Mouse (Mus musculus) forebrain, embryonic 11.5 days (tissue): Measurements from ENCODE around the gene Fbxo3. TPM values are rescaled to one million over a fixed set of nuclear protein-coding genes. Genes with fewer than 3 reads are reported as not detected.
A peak's percentile ranks its signal among the peaks of the same experiment; 100 is the strongest.

ENCODE experiments used
- ATAC-seq: fragments of 200-750 bp; cut with Nextera tagmentation; replicated peaks from 2 replicates; pipeline ENCODE4 v1.8.0; 2017; ENCODE audit warnings: moderate TSS enrichment; ENCODE audit not compliant: low FRiP score
- DNase-seq: peaks from one replicate; pipeline ENCODE4 v3.0.0-alpha.2; 2017; ENCODE audit warnings: low spot score
- H3K27ac ChIP-seq: fragments of 300-500 bp; sonication (generic); 2 replicates; pipeline ENCODE4 v1.5.1; 2014; ENCODE audit warnings: low read depth, low read length
- H3K27me3 ChIP-seq: fragments of 300-500 bp; sonication (generic); 2 replicates; pipeline ENCODE4 v1.6.1; 2014; ENCODE audit warnings: mild to moderate bottlenecking, low read length, mixed read lengths; ENCODE audit not compliant: control insufficient read depth, insufficient read depth
- H3K36me3 ChIP-seq: fragments of 300-500 bp; sonication (generic); 2 replicates; pipeline ENCODE4 v1.6.1; 2014; ENCODE audit warnings: mild to moderate bottlenecking, low read length, moderate library complexity, mixed read lengths; ENCODE audit not compliant: control insufficient read depth, insufficient read depth
- H3K4me1 ChIP-seq: fragments of 300-500 bp; sonication (generic); replicated peaks from 2 replicates; pipeline ENCODE4 v1.6.1; 2014; ENCODE audit warnings: low read length, mixed read lengths; ENCODE audit not compliant: control insufficient read depth, insufficient read depth
- H3K4me2 ChIP-seq: fragments of 300-500 bp; sonication (generic); 2 replicates; pipeline ENCODE4 v1.6.1; 2014; ENCODE audit warnings: low read depth, mild to moderate bottlenecking, low read length, moderate library complexity, mixed read lengths; ENCODE audit not compliant: severe bottlenecking
- H3K4me3 ChIP-seq: fragments of 300-500 bp; sonication (generic); 2 replicates; pipeline ENCODE4 v1.5.1; 2014; ENCODE audit warnings: low read depth, low read length
- H3K9ac ChIP-seq: fragments of 300-500 bp; sonication (generic); 2 replicates; pipeline ENCODE4 v1.6.1; 2014; ENCODE audit warnings: low read length
- H3K9me3 ChIP-seq: fragments of 300-500 bp; sonication (generic); 2 replicates; pipeline ENCODE4 v1.6.1; 2016; ENCODE audit warnings: low read length, mixed read lengths; ENCODE audit not compliant: control insufficient read depth
- WGBS: fragments of 180-500 bp; shearing (Covaris S2); extraction: QIAGEN DNeasy Blood & Tissue Kit; methylation state at CpG from one replicate; pipeline ENCODE4 v1.1.7; 2014; 5-methylcytosine and 5-hydroxymethylcytosine counted together
- polyA plus RNA-seq: library from polyadenylated mRNA; unstranded; fragments of >200 nt; fragmentation: Nextera tagmentation; extraction: Ambion mirVana; gene quantifications from 2 replicates; pipeline ENCODE4 v1.2.1, GENCODE M21; 2014

Fbxo3 gene
- polyA plus RNA-seq, 1 experiment from 2014 or later = 61.4 TPM

DNA sequence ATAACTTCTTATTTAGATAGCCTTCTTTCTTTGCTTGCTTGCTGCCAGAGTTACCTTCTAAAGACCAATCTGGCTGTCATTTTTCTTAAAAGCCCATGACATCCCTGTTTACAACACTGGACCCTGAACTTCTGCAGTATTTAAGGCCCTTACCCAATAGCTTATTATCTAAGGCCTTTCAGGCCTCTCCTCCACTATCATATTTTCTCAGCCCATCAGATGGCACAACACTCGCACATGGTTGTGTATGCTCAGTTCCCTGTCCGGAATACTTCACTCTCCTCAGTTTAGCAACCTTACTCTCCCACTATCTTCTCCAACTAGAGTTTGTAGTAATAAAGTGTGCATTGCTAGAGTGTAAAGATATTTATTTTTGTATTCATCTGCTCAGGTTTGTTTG lies 1.6 kb downstream of the Fbxo3 start:
- DNase-seq (no peak), ATAC-seq (no peak)
- H3K4me3 ChIP-seq = peak overlapping the region; percentile 74
- H3K36me3 ChIP-seq = no peaks in the 10 kb centered on the region
- no peak overlapping the region for H3K9ac ChIP-seq
- no peaks in the 10 kb centered on the region for H3K9me3 ChIP-seq
- 88% methylated on average over 2 of the region's 2 CpGs for WGBS
- H3K27me3 ChIP-seq = no peaks in the 10 kb centered on the region
- peak overlapping the region; percentile 88 for H3K4me2 ChIP-seq
- H3K27ac ChIP-seq = no peak overlapping the region
- H3K4me1 ChIP-seq = peaks cover 4% of the 10 kb centered on the region; the same call in 1 of the 2 replicates

DNA sequence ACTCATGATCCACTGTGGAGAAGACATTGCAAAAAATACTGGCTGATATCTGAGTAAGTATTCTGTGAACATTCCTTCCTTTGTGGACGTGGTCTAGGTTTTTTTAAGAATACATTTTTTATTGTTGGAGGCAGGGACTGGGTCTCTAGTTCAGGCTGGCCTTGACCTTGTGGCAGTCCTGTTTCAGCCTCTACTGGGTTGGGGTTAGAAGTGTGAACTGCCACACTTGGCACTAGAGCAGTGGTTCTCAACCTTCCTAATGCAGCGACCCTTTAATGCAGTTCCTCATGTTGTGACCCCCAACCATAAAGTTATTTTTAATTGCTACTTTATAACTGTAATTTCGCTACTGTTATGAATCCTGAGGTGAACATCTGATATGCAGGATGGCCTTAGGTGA lies 2.9 kb downstream of the Fbxo3 start:
- Histone ChIP-seq H3K9ac (no peak overlapping the region), H3K4me2 (no peak overlapping the region), H3K4me1 (peaks cover 4% of the 10 kb centered on the region; the same call in 1 of the 2 replicates), H3K27ac (no peak overlapping the region), H3K27me3 (no peaks in the 10 kb centered on the region), H3K4me3 (no peak overlapping the region), H3K9me3 (no peaks in the 10 kb centered on the region), H3K36me3 (no peaks in the 10 kb centered on the region)
- WGBS = 89% methylated on average over 3 of the region's 3 CpGs
- ATAC-seq = no peak
- no peak for DNase-seq

DNA sequence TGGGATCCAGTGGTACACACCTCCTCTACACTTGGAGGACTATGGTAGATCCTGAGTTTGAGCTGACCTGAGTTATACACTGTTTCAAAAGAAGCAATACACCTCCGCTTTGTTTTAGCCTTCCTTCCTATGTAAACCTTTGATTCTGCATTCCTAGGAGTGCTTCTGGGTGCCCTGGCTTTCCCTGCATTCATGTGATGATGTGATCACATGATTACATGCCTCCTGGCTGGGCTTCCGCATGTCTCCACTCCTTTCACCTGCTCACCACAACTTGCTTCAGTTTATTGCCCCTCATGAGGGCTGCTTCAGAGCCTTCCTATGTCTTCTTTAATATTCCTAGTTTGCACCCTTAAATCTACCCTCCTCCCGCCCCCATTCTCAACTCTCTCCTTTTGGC lies 4.5 kb downstream of the Fbxo3 start:
- Histone ChIP-seq H3K9me3 (no peaks in the 10 kb centered on the region), H3K36me3 (no peaks in the 10 kb centered on the region), H3K27me3 (no peaks in the 10 kb centered on the region), H3K27ac (no peak overlapping the region), H3K4me1 (peaks cover 4% of the 10 kb centered on the region; the same call in 1 of the 2 replicates), H3K4me3 (no peak overlapping the region), H3K4me2 (no peak overlapping the region), H3K9ac (no peak overlapping the region)
- DNase-seq (no peak), ATAC-seq (no peak)
- 91% methylated on average over 3 of the region's 3 CpGs for WGBS

DNA sequence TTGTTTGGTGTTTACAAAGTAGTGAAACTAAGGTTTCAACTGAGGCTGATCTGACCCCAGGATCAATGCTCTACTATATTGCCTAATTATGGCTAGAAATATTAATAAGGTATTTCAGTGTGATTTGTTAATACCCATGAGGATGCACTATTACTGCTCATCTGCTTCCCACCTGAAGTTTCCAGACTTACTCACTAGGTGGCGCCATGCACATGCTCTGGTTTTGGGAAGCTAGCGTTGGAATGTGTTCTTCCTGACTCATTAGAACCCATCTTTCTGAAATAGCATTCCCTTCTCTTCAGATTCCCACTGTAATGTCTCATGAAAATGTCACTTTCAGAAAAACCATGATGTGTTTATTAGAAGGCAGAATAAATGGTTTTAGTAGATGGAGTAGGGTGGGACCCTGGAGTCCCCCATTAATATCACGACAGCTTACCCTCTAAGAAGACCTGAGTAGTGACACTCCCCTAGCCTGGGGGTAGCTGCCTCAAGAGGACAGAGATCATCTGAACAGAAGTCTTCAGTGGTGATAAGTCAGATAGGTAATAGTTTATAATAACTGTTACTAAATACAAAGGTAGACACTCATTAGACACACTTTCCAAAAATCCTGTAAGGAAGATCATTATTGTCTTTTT lies 7.4 kb downstream of the Fbxo3 start:
- ATAC-seq (no peak; the same call in 1 of the 2 replicates), DNase-seq (peak; percentile 77)
- no peak overlapping the region for H3K4me2 ChIP-seq
- no peaks in the 10 kb centered on the region for H3K27me3 ChIP-seq
- H3K36me3 ChIP-seq = no peaks in the 10 kb centered on the region; the same call in 1 of the 2 replicates
- WGBS = 35% methylated on average over 3 of the region's 3 CpGs
- no peak overlapping the region for H3K27ac ChIP-seq
- H3K9ac ChIP-seq = no peak overlapping the region
- no peak overlapping the region for H3K4me3 ChIP-seq
- no peaks in the 10 kb centered on the region for H3K4me1 ChIP-seq
- no peaks in the 10 kb centered on the region for H3K9me3 ChIP-seq

DNA sequence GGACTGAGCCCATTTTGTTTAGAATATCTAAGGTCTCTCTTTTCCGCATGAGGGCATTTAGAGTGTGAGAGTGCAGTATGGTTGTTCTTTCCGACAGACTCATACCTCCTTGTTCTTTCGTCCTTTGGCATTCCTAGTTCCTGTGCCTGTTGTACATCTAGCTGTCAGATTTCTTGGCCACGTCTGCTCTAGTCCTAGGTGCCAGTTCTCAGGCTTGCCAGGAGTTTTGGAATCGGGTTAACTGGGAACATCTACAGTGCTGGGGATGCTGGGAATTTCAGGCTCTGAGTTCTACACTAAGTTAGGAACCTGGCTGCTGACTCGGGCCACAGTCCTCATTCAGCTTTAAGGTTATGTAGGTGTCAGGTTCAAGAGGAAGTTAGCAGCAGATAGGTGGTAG lies 8.1 kb downstream of the Fbxo3 start:
- Histone ChIP-seq H3K27ac (no peak overlapping the region), H3K36me3 (no peaks in the 10 kb centered on the region; the same call in 1 of the 2 replicates), H3K9ac (no peak overlapping the region), H3K27me3 (no peaks in the 10 kb centered on the region), H3K9me3 (no peaks in the 10 kb centered on the region), H3K4me1 (no peaks in the 10 kb centered on the region), H3K4me2 (no peak overlapping the region), H3K4me3 (no peak overlapping the region)
- 92% methylated on average over 6 of the region's 6 CpGs for WGBS
- ATAC-seq = no peak
- no peak for DNase-seq

DNA sequence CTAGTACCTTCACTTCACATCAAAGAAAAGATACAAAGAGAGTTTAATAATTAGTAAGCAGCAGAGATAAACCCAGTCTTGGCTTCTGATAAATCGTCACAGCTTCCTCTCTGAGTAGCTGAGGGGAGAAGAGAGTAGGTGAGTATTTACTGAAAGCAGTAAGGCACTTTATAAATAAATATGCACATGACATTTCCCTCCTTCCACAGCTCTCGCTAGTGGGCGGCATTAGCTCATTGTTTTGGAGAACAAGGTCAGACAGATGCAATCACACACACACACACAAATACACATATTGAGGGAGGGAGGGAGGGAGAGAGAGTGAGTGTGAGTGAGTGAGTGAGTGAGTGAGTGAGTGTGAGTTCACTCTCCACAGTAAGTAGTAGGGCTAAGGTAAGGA lies 8.8 kb downstream of the Fbxo3 start:
- 63% methylated on average over 3 of the region's 3 CpGs for WGBS
- H3K4me2 ChIP-seq = no peak overlapping the region
- DNase-seq = no peak

DNA sequence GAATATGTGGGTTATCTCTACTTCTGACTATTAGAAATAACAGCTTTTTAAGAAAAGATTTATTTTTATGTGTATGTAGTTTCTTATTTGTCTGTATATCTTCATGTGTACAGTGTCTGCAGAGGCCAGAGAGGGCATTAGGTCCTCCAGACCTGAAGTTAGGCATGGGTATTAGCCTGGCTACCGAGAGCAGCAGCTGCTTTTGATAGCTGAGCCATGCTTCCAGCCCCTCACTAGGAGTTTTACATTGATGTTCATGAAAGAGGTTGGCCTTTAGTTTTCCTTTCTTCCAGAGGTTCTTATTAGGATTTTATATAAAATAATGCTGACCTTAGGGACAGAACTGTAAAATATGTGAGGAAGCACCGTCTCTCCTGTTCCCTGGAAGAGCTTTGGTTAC lies 10.7 kb downstream of the Fbxo3 start:
- Histone ChIP-seq H3K27ac (no peak overlapping the region), H3K27me3 (no peaks in the 10 kb centered on the region), H3K4me1 (no peaks in the 10 kb centered on the region), H3K9me3 (no peaks in the 10 kb centered on the region), H3K9ac (no peak overlapping the region), H3K4me3 (no peak overlapping the region), H3K4me2 (no peak overlapping the region), H3K36me3 (no peaks in the 10 kb centered on the region; the same call in 1 of the 2 replicates)
- 70% methylated on average over 2 of the region's 2 CpGs for WGBS
- DNase-seq (no peak), ATAC-seq (no peak)

More for the DNA sequence above, 8.8 kb downstream of the Fbxo3 start:
- H3K9ac ChIP-seq = no peak overlapping the region
- no peaks in the 10 kb centered on the region; the same call in 1 of the 2 replicates for H3K36me3 ChIP-seq
- no peaks in the 10 kb centered on the region for H3K4me1 ChIP-seq
- H3K9me3 ChIP-seq = no peaks in the 10 kb centered on the region
- no peak overlapping the region for H3K4me3 ChIP-seq
- H3K27ac ChIP-seq = no peak overlapping the region
- no peak for ATAC-seq
- H3K27me3 ChIP-seq = no peaks in the 10 kb centered on the region

DNA sequence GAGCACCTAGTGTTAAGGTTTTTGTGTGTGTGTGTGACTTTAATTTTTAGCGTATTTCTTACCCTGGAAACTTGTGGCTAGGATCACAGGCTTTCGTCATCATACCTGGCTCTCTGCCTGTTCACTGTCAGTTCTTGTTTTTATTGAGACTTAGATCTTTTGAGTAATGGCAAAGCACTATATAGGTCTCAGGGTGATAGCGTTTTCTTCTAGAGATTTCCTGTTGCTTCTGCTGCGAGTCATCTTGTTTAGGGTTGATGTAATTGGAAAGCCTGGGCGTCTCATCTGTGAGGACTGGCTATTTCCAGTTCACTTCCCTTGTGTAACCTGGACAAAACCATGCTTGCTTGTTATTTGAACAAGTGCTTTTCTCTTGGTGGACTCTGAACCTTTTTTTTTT lies 14.1 kb downstream of the Fbxo3 start:
- Histone ChIP-seq H3K9me3 (no peaks in the 10 kb centered on the region), H3K27me3 (no peaks in the 10 kb centered on the region), H3K4me2 (no peak overlapping the region), H3K36me3 (no peaks in the 10 kb centered on the region; the same call in 1 of the 2 replicates), H3K4me3 (no peak overlapping the region), H3K4me1 (no peaks in the 10 kb centered on the region), H3K9ac (no peak overlapping the region), H3K27ac (no peak overlapping the region)
- 90% methylated on average over 5 of the region's 5 CpGs for WGBS
- DNase-seq (no peak), ATAC-seq (no peak)

DNA sequence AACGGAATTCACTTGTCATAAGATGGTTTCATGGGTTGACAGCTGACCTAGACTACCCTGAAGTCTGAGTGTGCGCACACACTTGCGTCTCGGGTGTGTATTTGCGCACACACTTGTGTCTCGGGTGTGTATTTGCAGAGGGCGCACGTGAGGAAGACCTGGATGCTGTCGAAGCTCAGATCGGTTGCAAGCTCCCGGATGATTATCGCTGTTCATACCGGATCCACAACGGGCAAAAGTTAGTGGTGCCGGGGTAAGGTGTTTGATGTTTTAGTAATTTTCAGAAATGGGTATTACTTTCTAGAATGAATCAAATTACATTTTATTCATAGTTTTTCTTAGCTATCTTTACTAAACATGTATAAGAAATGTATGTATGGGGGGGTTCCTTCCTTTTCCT lies 15.2 kb downstream of the Fbxo3 start:
- Histone ChIP-seq H3K27me3 (no peaks in the 10 kb centered on the region), H3K4me2 (no peak overlapping the region), H3K4me3 (no peak overlapping the region), H3K36me3 (no peaks in the 10 kb centered on the region; the same call in 1 of the 2 replicates), H3K9me3 (no peaks in the 10 kb centered on the region), H3K9ac (no peak overlapping the region), H3K4me1 (no peaks in the 10 kb centered on the region), H3K27ac (no peak overlapping the region)
- ATAC-seq = no peak
- 97% methylated on average over 15 of the region's 15 CpGs for WGBS
- DNase-seq = no peak
